ENCODE assay signal across 14 mouse cellular contexts in the genomic region with DNA sequence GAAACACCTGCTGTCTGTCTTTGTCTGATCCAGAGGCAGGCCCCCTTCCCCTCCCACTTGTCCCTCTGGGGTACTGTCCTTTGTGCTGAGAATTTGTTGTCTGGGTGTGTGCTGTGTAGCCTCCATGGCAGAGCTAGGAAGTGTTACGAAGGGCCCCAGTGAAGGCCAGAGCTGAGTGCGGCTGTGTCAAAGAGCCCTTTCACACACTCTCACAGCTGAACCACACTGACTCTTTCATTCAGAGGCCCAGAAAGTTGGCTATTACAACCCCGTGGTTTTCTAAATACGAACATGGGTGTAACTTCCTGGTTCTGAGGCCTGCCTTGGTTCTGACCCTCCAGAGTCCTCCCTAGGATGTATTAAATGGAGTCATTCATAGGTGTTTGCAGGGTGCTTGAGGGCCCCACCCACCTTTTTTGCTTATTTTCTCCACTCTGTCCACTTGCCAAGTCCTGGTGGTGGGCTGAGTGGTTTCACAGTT. TPM values are rescaled to one million over a fixed set of nuclear protein-coding genes. Genes with fewer than 3 reads are reported as not detected.
A peak's percentile ranks its signal among the peaks of the same experiment; 100 is the strongest.
DNase-seq lines count a peak whose midpoint lies in the region; ATAC-seq and TF ChIP-seq lines count a peak whose summit lies in the region.
"Had no signal": no experiment of that assay in that cellular context is flagged by ENCODE, and none has a peak within 500 bp of the region (broad histone marks: within the 10 kb centered on the region; RNA-seq: fewer than 3 reads in every experiment).

No protein-coding gene starts in this region.

- peaks cover 7% of the 10 kb centered on the region for H3K4me1 ChIP-seq in forebrain, embryonic 10.5 days
- no peaks in the 10 kb centered on the region for H3K4me1 ChIP-seq in forebrain, embryonic 15.5 days
- no peaks in the 10 kb centered on the region for H3K4me1 ChIP-seq in midbrain, embryonic 11.5 days (ENCODE audit: control insufficient read depth, insufficient read depth, low read length)
- no peaks in the 10 kb centered on the region for H3K4me1 ChIP-seq in midbrain, embryonic 15.5 days
- peaks cover 5% of the 10 kb centered on the region; the same call in 1 of the 2 replicates for H3K4me1 ChIP-seq in limb, embryonic 13.5 days
- H3K4me1 ChIP-seq in stomach, postnatal 0 days (replicated peaks; ENCODE audit: control insufficient read depth, insufficient read depth), result no peaks in the 10 kb centered on the region
- H3K4me1 ChIP-seq in thymus, adult 2 months (replicated peaks; ENCODE audit: control insufficient read depth, insufficient read depth, low read length), result no peaks in the 10 kb centered on the region; the same call in 1 of the 2 replicates
- H3K4me1 ChIP-seq: lung, embryonic 15.5 days had no signal

- no peak overlapping the region for H3K9ac ChIP-seq in forebrain, embryonic 15.5 days (replicated peaks)
- no peak overlapping the region for H3K9ac ChIP-seq in midbrain, embryonic 11.5 days (ENCODE audit: low read length)
- H3K9ac ChIP-seq in midbrain, embryonic 15.5 days, result no peak overlapping the region
- H3K9ac ChIP-seq in limb, embryonic 13.5 days, result no peak overlapping the region
- H3K9ac ChIP-seq in stomach, postnatal 0 days (ENCODE audit: low read length), result no peak overlapping the region
- H3K9ac ChIP-seq: lung, embryonic 15.5 days had no signal

- no peaks in the 10 kb centered on the region for H3K36me3 ChIP-seq in forebrain, embryonic 10.5 days (replicated peaks)
- no peaks in the 10 kb centered on the region for H3K36me3 ChIP-seq in forebrain, embryonic 15.5 days
- H3K36me3 ChIP-seq in midbrain, embryonic 11.5 days (ENCODE audit: control insufficient read depth, insufficient read depth, low read length), result no peaks in the 10 kb centered on the region
- no peaks in the 10 kb centered on the region for H3K36me3 ChIP-seq in midbrain, embryonic 15.5 days (replicated peaks)
- H3K36me3 ChIP-seq in limb, embryonic 13.5 days, result no peaks in the 10 kb centered on the region
- no peaks in the 10 kb centered on the region for H3K36me3 ChIP-seq in stomach, postnatal 0 days (ENCODE audit: control insufficient read depth, insufficient read depth, low read length)
- H3K36me3 ChIP-seq in thymus, adult 2 months (ENCODE audit: control insufficient read depth, insufficient read depth, low read length), result no peaks in the 10 kb centered on the region
- H3K36me3 ChIP-seq: lung, embryonic 15.5 days had no signal

- H3K9me3 ChIP-seq in forebrain, embryonic 10.5 days, result no peaks in the 10 kb centered on the region
- H3K9me3 ChIP-seq in forebrain, embryonic 15.5 days, result no peaks in the 10 kb centered on the region
- H3K9me3 ChIP-seq in midbrain, embryonic 11.5 days (ENCODE audit: control insufficient read depth, low read length), result no peaks in the 10 kb centered on the region
- H3K9me3 ChIP-seq in midbrain, embryonic 15.5 days, result no peaks in the 10 kb centered on the region
- no peaks in the 10 kb centered on the region for H3K9me3 ChIP-seq in limb, embryonic 13.5 days
- no peaks in the 10 kb centered on the region for H3K9me3 ChIP-seq in stomach, postnatal 0 days (ENCODE audit: control insufficient read depth, low read length)
- H3K9me3 ChIP-seq: lung, embryonic 15.5 days had no signal

- TF ChIP-seq EP300 in stomach, postnatal 0 days (optimal IDR thresholded peaks at IDR 0.05), result no peak

- peak overlapping the region; percentile 68 for H3K27ac ChIP-seq in forebrain, embryonic 10.5 days
- H3K27ac ChIP-seq in forebrain, embryonic 15.5 days (replicated peaks), result no peak overlapping the region
- 0 out of 2 replicates have a peak overlapping the region, but pooled peaks have one; percentile 5 for H3K27ac ChIP-seq in midbrain, embryonic 11.5 days (ENCODE audit: low read depth, low read length)
- H3K27ac ChIP-seq in midbrain, embryonic 15.5 days, result no peak overlapping the region
- no peak overlapping the region; the same call in 1 of the 2 replicates for H3K27ac ChIP-seq in limb, embryonic 13.5 days
- H3K27ac ChIP-seq in stomach, postnatal 0 days (replicated peaks), result no peak overlapping the region
- H3K27ac ChIP-seq in thymus, adult 2 months (ENCODE audit: control insufficient read depth, insufficient read depth, low read length), result no peak overlapping the region
- H3K27ac ChIP-seq: heart, adult 2 months; lung, embryonic 15.5 days had no signal

- no peaks in the 10 kb centered on the region for H3K27me3 ChIP-seq in forebrain, embryonic 10.5 days (ENCODE audit: poor library complexity, severe bottlenecking)
- no peaks in the 10 kb centered on the region for H3K27me3 ChIP-seq in forebrain, embryonic 15.5 days
- H3K27me3 ChIP-seq in midbrain, embryonic 11.5 days (ENCODE audit: control insufficient read depth, insufficient read depth, low read length), result no peaks in the 10 kb centered on the region
- H3K27me3 ChIP-seq in midbrain, embryonic 15.5 days (replicated peaks), result no peaks in the 10 kb centered on the region
- no peaks in the 10 kb centered on the region for H3K27me3 ChIP-seq in limb, embryonic 13.5 days
- no peaks in the 10 kb centered on the region for H3K27me3 ChIP-seq in stomach, postnatal 0 days (ENCODE audit: control insufficient read depth, insufficient read depth, low read length)
- H3K27me3 ChIP-seq in thymus, adult 2 months (ENCODE audit: control insufficient read depth, insufficient read depth, low read length), result no peaks in the 10 kb centered on the region
- H3K27me3 ChIP-seq: lung, embryonic 15.5 days had no signal

- no peak for DNase-seq in forebrain, embryonic 10.5 days (ENCODE audit: extremely low spot score, low spot score)
- no peak for DNase-seq in midbrain, embryonic 11.5 days (ENCODE audit: low spot score, missing footprints)
- no peak for DNase-seq in stomach, postnatal 0 days (ENCODE audit: low spot score)
- no peak for DNase-seq in kidney, adult 8-10 months
- no peak for DNase-seq in thymus, adult 2 months
- DNase-seq: adrenal gland, adult 8-10 months; cerebellum, adult 8-10 months; heart, adult 2 months; kidney, postnatal 25 days; thymus, postnatal 14 days had no signal

- no peak for ATAC-seq in forebrain, embryonic 15.5 days (replicated peaks)
- ATAC-seq in midbrain, embryonic 11.5 days (ENCODE audit: low FRiP score), result no peak
- ATAC-seq in midbrain, embryonic 15.5 days (replicated peaks), result no peak
- peak; percentile 87 for ATAC-seq in limb, embryonic 13.5 days (ENCODE audit: low FRiP score, low read depth)
- peak; percentile 65; the same call in 1 of the 2 replicates for ATAC-seq in stomach, postnatal 0 days (ENCODE audit: low FRiP score, low TSS enrichment)

- WGBS in forebrain, embryonic 10.5 days, result 70% methylated on average over 4 of the region's 4 CpGs
- 37% methylated on average over 4 of the region's 4 CpGs for WGBS in forebrain, embryonic 15.5 days
- WGBS in midbrain, embryonic 11.5 days, result 66% methylated on average over 4 of the region's 4 CpGs
- WGBS in midbrain, embryonic 15.5 days, result 50% methylated on average over 4 of the region's 4 CpGs
- 69% methylated on average over 4 of the region's 4 CpGs for WGBS in limb, embryonic 13.5 days
- 60% methylated on average over 4 of the region's 4 CpGs for WGBS in stomach, postnatal 0 days
- 76% methylated on average over 4 of the region's 4 CpGs for WGBS in thymus, adult 2 months

- no peak for TF ChIP-seq POLR2A in thymus, adult 2 months (IDR thresholded peaks at IDR 0.05; ENCODE audit: control insufficient read depth, extremely low read depth, insufficient read depth, low read length, poor library complexity)

- H3K4me2 ChIP-seq in forebrain, embryonic 15.5 days (replicated peaks), result no peak overlapping the region
- no peak overlapping the region for H3K4me2 ChIP-seq in midbrain, embryonic 11.5 days
- H3K4me2 ChIP-seq in midbrain, embryonic 15.5 days, result no peak overlapping the region
- H3K4me2 ChIP-seq in limb, embryonic 13.5 days (replicated peaks), result no peak overlapping the region
- H3K4me2 ChIP-seq in stomach, postnatal 0 days (replicated peaks; ENCODE audit: low read depth), result no peak overlapping the region
- H3K4me2 ChIP-seq: lung, embryonic 15.5 days had no signal

- no peak overlapping the region for H3K4me3 ChIP-seq in forebrain, embryonic 10.5 days
- H3K4me3 ChIP-seq in forebrain, embryonic 15.5 days, result no peak overlapping the region
- H3K4me3 ChIP-seq in midbrain, embryonic 11.5 days (ENCODE audit: low read depth, low read length), result no peak overlapping the region
- no peak overlapping the region for H3K4me3 ChIP-seq in midbrain, embryonic 15.5 days
- no peak overlapping the region for H3K4me3 ChIP-seq in limb, embryonic 13.5 days
- H3K4me3 ChIP-seq in stomach, postnatal 0 days (ENCODE audit: low read depth, low read length), result no peak overlapping the region
- no peak overlapping the region for H3K4me3 ChIP-seq in thymus, adult 2 months (ENCODE audit: control insufficient read depth, insufficient read depth, low read length)
- H3K4me3 ChIP-seq: heart, adult 2 months; lung, embryonic 15.5 days had no signal

- TF ChIP-seq CTCF in stomach, postnatal 0 days (IDR thresholded peaks at IDR 0.05; ENCODE audit: low read depth), result no peak
- TF ChIP-seq CTCF in thymus, adult 2 months (IDR thresholded peaks at IDR 0.05; ENCODE audit: borderline replicate concordance, control insufficient read depth, extremely low read depth, insufficient read depth, low read length, poor library complexity), result no peak

RNA-seq across cellular contexts. Expression of gene Lgals3, which starts 25.7 kb away (rescaled TPM):
- 0.20 and 0.29 TPM in 2 replicates for polyA plus RNA-seq in forebrain, embryonic 10.5 days (2016; fragmentation: Nextera tagmentation; extraction: Ambion mirVana)
- polyA plus RNA-seq in forebrain, embryonic 15.5 days (2015; fragmentation: Nextera tagmentation; extraction: Ambion mirVana), result 1.8 and 2.6 TPM in 2 replicates
- polyA plus RNA-seq in midbrain, embryonic 11.5 days (2014; fragmentation: Nextera tagmentation; extraction: Ambion mirVana), result 0.33 and 0.81 TPM in 2 replicates
- 3.6 and 3.8 TPM in 2 replicates for polyA plus RNA-seq in midbrain, embryonic 15.5 days (2015; fragmentation: Nextera tagmentation; extraction: Ambion mirVana)
- 17.8 and 21.6 TPM in 2 replicates for polyA plus RNA-seq in limb, embryonic 13.5 days (2015; fragmentation: Nextera tagmentation; extraction: Ambion mirVana)
- 359 and 387 TPM in 2 replicates for polyA plus RNA-seq in stomach, postnatal 0 days (2015; fragmentation: Nextera tagmentation; extraction: Ambion mirVana)
- 95.3 and 143 TPM in 2 replicates for polyA plus RNA-seq in thymus, adult 2 months (2012; rRNA removed)

RNA-seq across cellular contexts. Expression of gene Mapk1ip1l, which starts 43.8 kb away (rescaled TPM):
- polyA plus RNA-seq in forebrain, embryonic 10.5 days (2016; fragmentation: Nextera tagmentation; extraction: Ambion mirVana), result 127 and 134 TPM in 2 replicates
- 58.8 and 59.7 TPM in 2 replicates for polyA plus RNA-seq in forebrain, embryonic 15.5 days (2015; fragmentation: Nextera tagmentation; extraction: Ambion mirVana)
- polyA plus RNA-seq in midbrain, embryonic 11.5 days (2014; fragmentation: Nextera tagmentation; extraction: Ambion mirVana), result 91.0 and 97.6 TPM in 2 replicates
- 47.5 and 49.3 TPM in 2 replicates for polyA plus RNA-seq in midbrain, embryonic 15.5 days (2015; fragmentation: Nextera tagmentation; extraction: Ambion mirVana)
- polyA plus RNA-seq in limb, embryonic 13.5 days (2015; fragmentation: Nextera tagmentation; extraction: Ambion mirVana), result 71.4 and 79.3 TPM in 2 replicates
- 21.3 and 22.4 TPM in 2 replicates for polyA plus RNA-seq in stomach, postnatal 0 days (2015; fragmentation: Nextera tagmentation; extraction: Ambion mirVana)
- 104 and 106 TPM in 2 replicates for polyA plus RNA-seq in thymus, adult 2 months (2012; rRNA removed)

Comparison
In these comparisons a context has a peak if more than half of its experiments do, and no peak if none do; other contexts are left out.
1. H3K27ac ChIP-seq: peak in forebrain, embryonic 10.5 days (single experiment) and midbrain, embryonic 11.5 days (single experiment); none in forebrain, embryonic 15.5 days (single experiment), midbrain, embryonic 15.5 days (single experiment), limb, embryonic 13.5 days (single experiment), stomach, postnatal 0 days (single experiment) and thymus, adult 2 months (single experiment).
2. ATAC-seq: peak in limb, embryonic 13.5 days (single experiment) and stomach, postnatal 0 days (single experiment); none in forebrain, embryonic 15.5 days (single experiment), midbrain, embryonic 11.5 days (single experiment) and midbrain, embryonic 15.5 days (single experiment).